Mouse (Mus musculus): ENCODE results near the gene Casp3. TPM values are rescaled to one million over a fixed set of nuclear protein-coding genes. Genes with fewer than 3 reads are reported as not detected.
A peak's percentile ranks its signal among the peaks of the same experiment; 100 is the strongest.

Casp3 gene
- total and polyA plus RNA-seq, 2 experiments: 6.1 to 22.7 TPM

- no peaks in the 10 kb centered on the region for H3K36me3 ChIP-seq (ENCODE audit: control insufficient read depth, insufficient read depth, low read length)
- H3K27ac ChIP-seq (replicated peaks; ENCODE audit: insufficient read depth, low read depth, low read length): 0 out of 2 replicates have a peak overlapping the region, but pooled peaks have one; percentile 2
- peaks cover 10% of the 10 kb centered on the region; the same call in 1 of the 2 replicates for H3K4me1 ChIP-seq (ENCODE audit: control insufficient read depth, insufficient read depth, low read length)
Measured at GRCm38 (mm10) chr8:46618639-46619320, 1.7 kb downstream of the Casp3 start.

GRCm38 (mm10) chr8:46622446-46623270, 5.6 kb downstream of the Casp3 start:
- H3K9ac ChIP-seq (ENCODE audit: low read depth, low read length): no peak overlapping the region
- TF ChIP-seq CTCF (IDR thresholded peaks at IDR 0.05; ENCODE audit: low read depth, low read length) (no peak), POLR2A (IDR thresholded peaks at IDR 0.05; ENCODE audit: extremely low read depth, insufficient read depth, low read length) (no peak)
- H3K27ac ChIP-seq (replicated peaks; ENCODE audit: insufficient read depth, low read depth, low read length): no peak overlapping the region
- peaks cover 14% of the 10 kb centered on the region; the same call in 1 of the 2 replicates for H3K4me1 ChIP-seq (ENCODE audit: control insufficient read depth, insufficient read depth, low read length)
- H3K79me2 ChIP-seq (ENCODE audit: control insufficient read depth, insufficient read depth, low read length): peaks cover 20% of the 10 kb centered on the region; the same call in 1 of the 2 replicates
- no peaks in the 10 kb centered on the region for H3K27me3 ChIP-seq (ENCODE audit: control insufficient read depth, insufficient read depth, low read length)
- no peaks in the 10 kb centered on the region for H3K36me3 ChIP-seq (ENCODE audit: control insufficient read depth, insufficient read depth, low read length)
- no peak for DNase-seq (ENCODE audit: extremely low read depth, low read depth, low spot score)
- H3K4me3 ChIP-seq (ENCODE audit: insufficient read depth, low read depth, low read length): no peak overlapping the region
- 91% methylated on average over 9 of the region's 9 CpGs for WGBS

More at GRCm38 (mm10) chr8:46618639-46619320, 1.7 kb downstream of the Casp3 start:
- peak; percentile 56 for DNase-seq (ENCODE audit: extremely low read depth, low read depth, low spot score)
- H3K27me3 ChIP-seq (ENCODE audit: control insufficient read depth, insufficient read depth, low read length): no peaks in the 10 kb centered on the region
- 9% methylated on average over 10 of the region's 10 CpGs for WGBS
- no peak for TF ChIP-seq POLR2A (IDR thresholded peaks at IDR 0.05; ENCODE audit: extremely low read depth, insufficient read depth, low read length)
- TF ChIP-seq CTCF (IDR thresholded peaks at IDR 0.05; ENCODE audit: low read depth, low read length): no peak
- H3K79me2 ChIP-seq (ENCODE audit: control insufficient read depth, insufficient read depth, low read length): peaks cover 13% of the 10 kb centered on the region; the same call in 1 of the 2 replicates
- H3K9ac ChIP-seq (ENCODE audit: low read depth, low read length): peak overlapping the region; percentile 85
- peak overlapping the region; percentile 79 for H3K4me3 ChIP-seq (ENCODE audit: insufficient read depth, low read depth, low read length)

DNA sequence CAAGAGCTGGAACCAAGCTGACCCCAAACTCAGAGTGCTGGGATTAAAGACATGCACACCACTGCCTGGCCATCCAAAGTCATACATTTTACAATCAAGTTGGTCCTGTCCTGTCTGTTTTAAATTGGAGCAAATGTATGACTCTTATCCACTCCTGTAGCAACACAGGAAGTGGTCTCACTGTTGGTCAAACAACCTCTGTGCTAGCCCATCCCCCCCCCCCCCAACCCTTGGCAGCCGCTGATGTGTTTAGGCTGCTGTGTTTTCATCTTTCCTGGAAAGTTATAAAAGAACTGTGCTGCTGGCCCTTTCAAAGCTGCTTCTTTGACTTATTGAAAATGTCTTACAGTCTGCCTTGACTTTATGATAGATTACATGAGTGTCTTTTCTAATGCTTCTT, 8.1 kb downstream of the Casp3 start:
- Histone ChIP-seq H3K9ac (ENCODE audit: low read depth, low read length) (no peak overlapping the region), H3K27me3 (ENCODE audit: control insufficient read depth, insufficient read depth, low read length) (no peaks in the 10 kb centered on the region), H3K4me1 (ENCODE audit: control insufficient read depth, insufficient read depth, low read length) (peaks cover 5% of the 10 kb centered on the region; the same call in 1 of the 2 replicates), H3K79me2 (ENCODE audit: control insufficient read depth, insufficient read depth, low read length) (peaks cover 20% of the 10 kb centered on the region; the same call in 1 of the 2 replicates), H3K36me3 (ENCODE audit: control insufficient read depth, insufficient read depth, low read length) (peaks cover 3% of the 10 kb centered on the region; the same call in 1 of the 2 replicates), H3K4me3 (ENCODE audit: insufficient read depth, low read depth, low read length) (no peak overlapping the region), H3K27ac (replicated peaks; ENCODE audit: insufficient read depth, low read depth, low read length) (no peak overlapping the region)
- no peak for TF ChIP-seq CTCF (IDR thresholded peaks at IDR 0.05; ENCODE audit: low read depth, low read length)
- TF ChIP-seq POLR2A (IDR thresholded peaks at IDR 0.05; ENCODE audit: extremely low read depth, insufficient read depth, low read length): no peak
- no peak for DNase-seq (ENCODE audit: extremely low read depth, low read depth, low spot score)
- 35% methylated on average over 1 of the region's 1 CpGs for WGBS

DNA sequence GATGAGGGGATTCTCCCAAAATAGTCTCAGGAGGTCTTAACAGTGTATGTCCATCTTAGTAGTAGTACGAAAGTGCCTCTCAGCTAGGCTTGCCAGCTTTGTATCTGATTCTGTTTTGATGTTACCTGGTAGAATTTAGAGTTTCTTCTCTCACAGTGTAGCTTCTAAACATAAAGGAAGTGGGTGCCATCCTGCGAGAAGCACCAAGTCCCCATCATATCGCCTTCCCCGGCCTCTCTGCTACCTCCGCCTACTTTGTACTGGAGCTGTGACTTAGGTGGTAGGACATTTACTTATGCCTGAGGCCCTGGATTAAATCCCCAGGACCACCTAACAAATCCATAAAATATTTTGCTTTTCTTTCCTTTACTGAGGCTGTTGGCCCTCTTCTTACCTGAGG, 9.6 kb downstream of the Casp3 start:
- Histone ChIP-seq H3K79me2 (ENCODE audit: control insufficient read depth, insufficient read depth, low read length) (peaks cover 20% of the 10 kb centered on the region; the same call in 1 of the 2 replicates), H3K4me1 (ENCODE audit: control insufficient read depth, insufficient read depth, low read length) (peaks cover 5% of the 10 kb centered on the region; the same call in 1 of the 2 replicates), H3K27ac (replicated peaks; ENCODE audit: insufficient read depth, low read depth, low read length) (no peak overlapping the region), H3K4me3 (ENCODE audit: insufficient read depth, low read depth, low read length) (no peak overlapping the region), H3K27me3 (ENCODE audit: control insufficient read depth, insufficient read depth, low read length) (no peaks in the 10 kb centered on the region), H3K9ac (ENCODE audit: low read depth, low read length) (no peak overlapping the region), H3K36me3 (ENCODE audit: control insufficient read depth, insufficient read depth, low read length) (peaks cover 3% of the 10 kb centered on the region; the same call in 1 of the 2 replicates)
- 97% methylated on average over 5 of the region's 5 CpGs for whole genome bisulfite sequencing
- TF ChIP-seq POLR2A (IDR thresholded peaks at IDR 0.05; ENCODE audit: extremely low read depth, insufficient read depth, low read length): no peak
- DNase-seq (ENCODE audit: extremely low read depth, low read depth, low spot score): no peak

GRCm38 (mm10) chr8:46627881-46628280, 10.8 kb downstream of the Casp3 start:
- H3K9ac ChIP-seq (ENCODE audit: low read depth, low read length): no peak overlapping the region
- DNase-seq (ENCODE audit: extremely low read depth, low read depth, low spot score): peak; percentile 18
- no peaks in the 10 kb centered on the region for H3K27me3 ChIP-seq (ENCODE audit: control insufficient read depth, insufficient read depth, low read length)
- H3K27ac ChIP-seq (replicated peaks; ENCODE audit: insufficient read depth, low read depth, low read length): no peak overlapping the region
- peaks cover 6% of the 10 kb centered on the region for H3K36me3 ChIP-seq (ENCODE audit: control insufficient read depth, insufficient read depth, low read length)
- H3K4me3 ChIP-seq (ENCODE audit: insufficient read depth, low read depth, low read length): no peak overlapping the region
- peaks cover 15% of the 10 kb centered on the region; the same call in 1 of the 2 replicates for H3K79me2 ChIP-seq (ENCODE audit: control insufficient read depth, insufficient read depth, low read length)
- TF ChIP-seq POLR2A (IDR thresholded peaks at IDR 0.05; ENCODE audit: extremely low read depth, insufficient read depth, low read length) (no peak), CTCF (IDR thresholded peaks at IDR 0.05; ENCODE audit: low read depth, low read length) (no peak)
- H3K4me1 ChIP-seq (ENCODE audit: control insufficient read depth, insufficient read depth, low read length): peaks cover 5% of the 10 kb centered on the region; the same call in 1 of the 2 replicates
- WGBS: 70% methylated on average over 7 of the region's 7 CpGs

Data from liver, adult 2 months (tissue).